Mouse (Mus musculus): ENCODE measurements around the gene Rara.

DNA sequence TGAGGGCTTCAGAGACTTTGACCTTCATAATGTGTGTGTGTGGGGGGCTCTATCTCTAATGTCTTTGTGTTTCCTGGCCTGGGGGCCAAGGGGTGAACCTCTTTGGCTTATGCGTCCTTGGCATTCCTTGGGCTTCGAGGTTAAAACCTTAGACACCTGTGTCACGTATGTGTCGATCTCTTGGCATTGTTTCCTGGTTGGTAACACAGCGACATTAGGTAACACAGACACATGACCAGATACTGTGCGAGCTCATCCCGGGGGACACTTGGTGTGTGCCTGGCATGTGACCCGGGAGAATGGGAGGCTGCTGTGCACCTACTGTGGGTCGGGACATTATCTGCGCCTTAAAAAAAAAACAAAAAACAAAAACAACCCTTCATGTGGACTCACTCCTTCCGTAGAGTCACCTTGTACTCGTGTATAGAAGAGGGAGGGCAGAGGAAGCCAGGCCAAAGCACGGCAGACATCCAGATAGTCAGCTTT, 26.3 kb downstream of the Rara start:
- TF ChIP-seq CTCF (IDR thresholded peaks at IDR 0.05; ENCODE audit: extremely low read depth, insufficient read depth, insufficient read length, insufficient replicate concordance): no peak
- TF ChIP-seq POLR2A (IDR thresholded peaks at IDR 0.05; ENCODE audit: low read depth, low read length): no peak

Data from spleen, adult 2 months (tissue).